ENCODE assay signal across 20 mouse cellular contexts in genomic region chr4:33378894-33379293, GRCm38 (mm10).
A peak's percentile ranks its signal among the peaks of the same experiment; 100 is the strongest.
DNase-seq lines count a peak whose midpoint lies in the region; ATAC-seq and TF ChIP-seq lines count a peak whose summit lies in the region.
"Had no signal": no experiment of that assay in that cellular context is flagged by ENCODE, and none has a peak within 500 bp of the region (broad histone marks: within the 10 kb centered on the region; RNA-seq: fewer than 3 reads in every experiment).

No protein-coding gene starts in this region.

- no peaks in the 10 kb centered on the region for H3K27me3 ChIP-seq in heart, postnatal 0 days (ENCODE audit: control insufficient read depth, insufficient read depth, low read length)
- no peaks in the 10 kb centered on the region for H3K27me3 ChIP-seq in liver, postnatal 0 days (ENCODE audit: insufficient read depth, low read length)
- H3K27me3 ChIP-seq in kidney, embryonic 14.5 days (ENCODE audit: control insufficient read depth, insufficient read depth, low read length), result no peaks in the 10 kb centered on the region
- H3K27me3 ChIP-seq in midbrain, embryonic 16.5 days (ENCODE audit: control insufficient read depth, insufficient read depth, low read depth, low read length), result no peaks in the 10 kb centered on the region
- H3K27me3 ChIP-seq: heart, embryonic 15.5 days had no signal

- H3K9me3 ChIP-seq in heart, postnatal 0 days (replicated peaks; ENCODE audit: control insufficient read depth, low read length), result no peaks in the 10 kb centered on the region
- H3K9me3 ChIP-seq in liver, postnatal 0 days (ENCODE audit: low read length), result no peaks in the 10 kb centered on the region
- no peaks in the 10 kb centered on the region for H3K9me3 ChIP-seq in kidney, embryonic 14.5 days (ENCODE audit: control insufficient read depth, low read length)
- H3K9me3 ChIP-seq in midbrain, embryonic 16.5 days (replicated peaks; ENCODE audit: control insufficient read depth, low read length, poor library complexity, severe bottlenecking), result no peaks in the 10 kb centered on the region
- H3K9me3 ChIP-seq: G1E; heart, embryonic 15.5 days had no signal

- no peaks in the 10 kb centered on the region for H3K4me1 ChIP-seq in heart, postnatal 0 days (ENCODE audit: control insufficient read depth, insufficient read depth)
- H3K4me1 ChIP-seq in liver, postnatal 0 days (ENCODE audit: insufficient read depth), result peaks cover 4% of the 10 kb centered on the region; the same call in 1 of the 2 replicates
- H3K4me1 ChIP-seq in kidney, embryonic 14.5 days (ENCODE audit: control insufficient read depth, insufficient read depth, low read length), result no peaks in the 10 kb centered on the region
- no peaks in the 10 kb centered on the region for H3K4me1 ChIP-seq in midbrain, embryonic 16.5 days (ENCODE audit: control insufficient read depth, insufficient read depth, low read length)
- H3K4me1 ChIP-seq: heart, embryonic 15.5 days had no signal

- 0 out of 2 replicates have a peak, but pooled peaks cover 3% of the 10 kb centered on the region for H3K36me3 ChIP-seq in heart, postnatal 0 days (replicated peaks; ENCODE audit: control insufficient read depth, insufficient read depth, low read length)
- H3K36me3 ChIP-seq in liver, postnatal 0 days (replicated peaks; ENCODE audit: insufficient read depth, low read length), result peaks cover 5% of the 10 kb centered on the region; the same call in 1 of the 2 replicates
- no peaks in the 10 kb centered on the region; the same call in 1 of the 2 replicates for H3K36me3 ChIP-seq in kidney, embryonic 14.5 days (ENCODE audit: control insufficient read depth, insufficient read depth, low read length)
- H3K36me3 ChIP-seq in midbrain, embryonic 16.5 days (ENCODE audit: control insufficient read depth, insufficient read depth, low read length), result no peaks in the 10 kb centered on the region; the same call in 1 of the 2 replicates
- H3K36me3 ChIP-seq: heart, embryonic 15.5 days had no signal

- H3K4me2 ChIP-seq in heart, postnatal 0 days (ENCODE audit: low read depth, low read length), result no peak overlapping the region
- no peak overlapping the region for H3K4me2 ChIP-seq in liver, postnatal 0 days (ENCODE audit: low read depth, low read length)
- H3K4me2 ChIP-seq in kidney, embryonic 14.5 days (replicated peaks; ENCODE audit: low read depth, low read length), result no peak overlapping the region
- no peak overlapping the region for H3K4me2 ChIP-seq in midbrain, embryonic 16.5 days (ENCODE audit: low read length)
- H3K4me2 ChIP-seq: heart, embryonic 15.5 days; midbrain, embryonic 11.5 days had no signal

- WGBS in heart, postnatal 0 days, result 32% methylated on average over 6 of the region's 6 CpGs
- WGBS in liver, postnatal 0 days (ENCODE audit: insufficient replicate concordance), result 49% methylated on average over 6 of the region's 6 CpGs
- whole genome bisulfite sequencing in kidney, embryonic 14.5 days, result 76% methylated on average over 6 of the region's 6 CpGs
- WGBS in midbrain, embryonic 16.5 days, result 92% methylated on average over 6 of the region's 6 CpGs

- TF ChIP-seq EP300 in heart, postnatal 0 days (IDR thresholded peaks at IDR 0.05; ENCODE audit: low read depth), result no peak
- no peak for TF ChIP-seq EP300 in liver, postnatal 0 days (IDR thresholded peaks at IDR 0.05; ENCODE audit: low read depth)

- no peak overlapping the region for H3K27ac ChIP-seq in heart, postnatal 0 days (ENCODE audit: low read depth)
- no peak overlapping the region for H3K27ac ChIP-seq in liver, postnatal 0 days (ENCODE audit: low read depth)
- H3K27ac ChIP-seq in kidney, embryonic 14.5 days (ENCODE audit: low read depth, low read length), result no peak overlapping the region
- H3K27ac ChIP-seq in midbrain, embryonic 16.5 days (ENCODE audit: low read length), result no peak overlapping the region
- H3K27ac ChIP-seq: heart, embryonic 15.5 days had no signal

- H3K4me3 ChIP-seq in heart, postnatal 0 days (ENCODE audit: low read depth, low read length), result no peak overlapping the region
- H3K4me3 ChIP-seq in liver, postnatal 0 days (ENCODE audit: low read depth, low read length), result no peak overlapping the region
- no peak overlapping the region for H3K4me3 ChIP-seq in kidney, embryonic 14.5 days (ENCODE audit: low read length)
- H3K4me3 ChIP-seq in midbrain, embryonic 16.5 days (ENCODE audit: low read depth, low read length), result no peak overlapping the region
- H3K4me3 ChIP-seq: heart, embryonic 15.5 days had no signal

- no peak for ATAC-seq in heart, postnatal 0 days (ENCODE audit: insufficient read depth, low read depth)
- peak; percentile 41 for ATAC-seq in erythroblast, adult 5-6 weeks (replicated peaks; ENCODE audit: low FRiP score, poor library complexity, severe bottlenecking)
- peak; percentile 45; the same call in 1 of the 2 replicates for ATAC-seq in liver, postnatal 0 days
- no peak for ATAC-seq in kidney, embryonic 14.5 days (ENCODE audit: low FRiP score, low TSS enrichment)
- ATAC-seq in midbrain, embryonic 16.5 days, result no peak
- ATAC-seq: forebrain, embryonic 14.5 days; inflammation-experienced regulatory T-cells, adult 6 months had no signal

- no peak for TF ChIP-seq CTCF in heart, postnatal 0 days (IDR thresholded peaks at IDR 0.05; ENCODE audit: low read depth)
- TF ChIP-seq CTCF in liver, postnatal 0 days (IDR thresholded peaks at IDR 0.05; ENCODE audit: low read depth), result no peak

- no peak overlapping the region for H3K9ac ChIP-seq in heart, postnatal 0 days (replicated peaks; ENCODE audit: low read depth, low read length)
- H3K9ac ChIP-seq in liver, postnatal 0 days (replicated peaks), result no peak overlapping the region
- no peak overlapping the region for H3K9ac ChIP-seq in kidney, embryonic 14.5 days (ENCODE audit: low read depth, low read length)
- H3K9ac ChIP-seq in midbrain, embryonic 16.5 days (ENCODE audit: low read depth, low read length), result no peak overlapping the region
- H3K9ac ChIP-seq: heart, embryonic 15.5 days had no signal

- peak; percentile 9 for DNase-seq in heart, postnatal 0 days (ENCODE audit: low spot score)
- no peak for DNase-seq in heart, adult 9 months (ENCODE audit: low spot score in 2 of 2)
- peak; percentile 44 for DNase-seq in ZHBTc4 (ENCODE audit: low read depth, low spot score)
- no peak for DNase-seq in liver, postnatal 0 days
- DNase-seq in lung, postnatal 14 days, result no peak
- DNase-seq: cerebellum, adult 11 months; cerebellum, postnatal 25 days; gastrocnemius, postnatal 36 days; kidney, postnatal 25 days; lung, postnatal 10 days; right cerebral cortex, postnatal 14 days; thymus, postnatal 4 days had no signal

Comparison
In these comparisons a context has a peak if more than half of its experiments do, and no peak if none do; other contexts are left out.
1. DNase-seq: peak in heart, postnatal 0 days (single experiment) and ZHBTc4 (single experiment); none in heart, adult 9 months (0 of 2), liver, postnatal 0 days (single experiment) and lung, postnatal 14 days (single experiment).
2. ATAC-seq: peak in erythroblast, adult 5-6 weeks (single experiment) and liver, postnatal 0 days (single experiment); none in heart, postnatal 0 days (single experiment), kidney, embryonic 14.5 days (single experiment) and midbrain, embryonic 16.5 days (single experiment).